Mouse (Mus musculus): ENCODE results near the gene Gria3. TPM values are rescaled to one million over a fixed set of nuclear protein-coding genes. Genes with fewer than 3 reads are reported as not detected.

Gria3 gene
- polyA plus RNA-seq, 1 experiment from 2014 or later = 5.6 TPM

GRCm38 (mm10) chrX:41618396-41618795 lies 217.7 kb downstream of the Gria3 start:
- Histone ChIP-seq H3K36me3 (ENCODE audit: control insufficient read depth, insufficient read depth, low read length) (no peaks in the 10 kb centered on the region), H3K27me3 (replicated peaks; ENCODE audit: control insufficient read depth, insufficient read depth, low read length) (no peaks in the 10 kb centered on the region), H3K4me3 (ENCODE audit: low read length) (no peak overlapping the region), H3K9me3 (ENCODE audit: control insufficient read depth, low read length) (no peaks in the 10 kb centered on the region), H3K27ac (ENCODE audit: low read length) (no peak overlapping the region), H3K4me2 (ENCODE audit: low read depth, low read length) (no peak overlapping the region), H3K9ac (ENCODE audit: low read depth, low read length) (no peak overlapping the region), H3K4me1 (ENCODE audit: control insufficient read depth, insufficient read depth, low read length) (no peaks in the 10 kb centered on the region)
- no peak for ATAC-seq
- 91% methylated on average over 2 of the region's 2 CpGs for WGBS

GRCm38 (mm10) chrX:41633576-41633975 lies 232.9 kb downstream of the Gria3 start:
- 64% methylated on average over 4 of the region's 4 CpGs for WGBS

DNA sequence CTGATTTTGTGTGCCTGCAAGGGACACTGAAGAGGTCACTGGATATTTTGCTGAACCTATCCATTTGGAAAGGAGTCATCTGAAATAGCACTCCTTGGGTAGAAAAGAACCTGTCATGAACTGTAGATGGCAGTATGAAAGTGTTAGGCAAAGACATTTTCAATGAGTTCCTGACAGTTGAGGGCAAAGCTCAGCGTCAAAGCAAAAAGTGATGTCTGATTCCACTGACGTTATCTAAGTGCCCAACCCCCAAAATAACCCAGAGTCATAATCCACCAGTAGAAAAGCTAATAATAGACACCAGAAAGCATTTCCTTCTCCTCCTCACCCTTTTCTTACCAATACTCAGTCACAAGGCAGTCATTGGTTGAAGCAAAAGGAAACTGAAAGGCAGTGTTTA lies 244.3 kb downstream of the Gria3 start:
- ATAC-seq = no peak
- no peaks in the 10 kb centered on the region for H3K4me1 ChIP-seq (ENCODE audit: control insufficient read depth, insufficient read depth, low read length)
- no peaks in the 10 kb centered on the region for H3K36me3 ChIP-seq (ENCODE audit: control insufficient read depth, insufficient read depth, low read length)
- WGBS = 39% methylated on average over 2 of the region's 2 CpGs
- H3K27ac ChIP-seq (ENCODE audit: low read length) = no peak overlapping the region
- H3K9me3 ChIP-seq (ENCODE audit: control insufficient read depth, low read length) = no peaks in the 10 kb centered on the region
- no peak overlapping the region for H3K9ac ChIP-seq (ENCODE audit: low read depth, low read length)
- no peak overlapping the region for H3K4me3 ChIP-seq (ENCODE audit: low read length)
- H3K4me2 ChIP-seq (ENCODE audit: low read depth, low read length) = no peak overlapping the region
- no peaks in the 10 kb centered on the region for H3K27me3 ChIP-seq (replicated peaks; ENCODE audit: control insufficient read depth, insufficient read depth, low read length)

More at GRCm38 (mm10) chrX:41633576-41633975, 232.9 kb downstream of the Gria3 start:
- H3K9me3 ChIP-seq (ENCODE audit: control insufficient read depth, low read length) = no peaks in the 10 kb centered on the region
- H3K27ac ChIP-seq (ENCODE audit: low read length) = no peak overlapping the region
- no peak overlapping the region for H3K9ac ChIP-seq (ENCODE audit: low read depth, low read length)
- H3K4me3 ChIP-seq (ENCODE audit: low read length) = no peak overlapping the region
- no peaks in the 10 kb centered on the region for H3K27me3 ChIP-seq (replicated peaks; ENCODE audit: control insufficient read depth, insufficient read depth, low read length)
- H3K36me3 ChIP-seq (ENCODE audit: control insufficient read depth, insufficient read depth, low read length) = no peaks in the 10 kb centered on the region
- no peak overlapping the region for H3K4me2 ChIP-seq (ENCODE audit: low read depth, low read length)
- H3K4me1 ChIP-seq (ENCODE audit: control insufficient read depth, insufficient read depth, low read length) = no peaks in the 10 kb centered on the region
- no peak for ATAC-seq

- no peak overlapping the region for H3K27ac ChIP-seq (ENCODE audit: low read length)
- H3K9ac ChIP-seq (ENCODE audit: low read depth, low read length) = no peak overlapping the region
- ATAC-seq = no peak
- no peaks in the 10 kb centered on the region for H3K27me3 ChIP-seq (replicated peaks; ENCODE audit: control insufficient read depth, insufficient read depth, low read length)
- H3K4me2 ChIP-seq (ENCODE audit: low read depth, low read length) = no peak overlapping the region
- no peaks in the 10 kb centered on the region for H3K9me3 ChIP-seq (ENCODE audit: control insufficient read depth, low read length)
- WGBS = 69% methylated on average over 4 of the region's 4 CpGs
- no peaks in the 10 kb centered on the region for H3K36me3 ChIP-seq (ENCODE audit: control insufficient read depth, insufficient read depth, low read length)
- H3K4me1 ChIP-seq (ENCODE audit: control insufficient read depth, insufficient read depth, low read length) = no peaks in the 10 kb centered on the region
- no peak overlapping the region for H3K4me3 ChIP-seq (ENCODE audit: low read length)
Observed at GRCm38 (mm10) chrX:41657791-41658190, 257.1 kb downstream of the Gria3 start.

DNA sequence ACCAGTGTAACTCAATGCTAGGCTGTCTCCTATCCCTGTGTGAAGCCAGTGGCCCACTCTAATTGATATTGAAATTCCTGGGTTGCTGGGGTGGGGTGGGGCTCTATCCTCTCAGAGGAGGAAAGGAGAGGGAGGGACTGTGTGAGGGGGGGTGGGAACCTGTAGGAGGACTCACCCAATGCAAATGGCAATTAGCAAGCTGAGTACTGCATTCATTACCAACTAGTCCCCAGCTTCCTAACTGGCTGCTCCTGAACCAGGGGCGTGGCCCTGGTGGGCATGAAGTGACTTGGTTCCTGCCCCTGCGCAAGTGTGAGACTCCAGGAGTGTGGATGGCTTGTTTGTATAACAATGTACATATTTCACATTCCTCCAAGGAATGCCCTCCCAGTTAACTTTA lies 288.2 kb downstream of the Gria3 start:
- Histone ChIP-seq H3K27me3 (replicated peaks; ENCODE audit: control insufficient read depth, insufficient read depth, low read length) (no peaks in the 10 kb centered on the region), H3K9ac (ENCODE audit: low read depth, low read length) (no peak overlapping the region), H3K4me1 (ENCODE audit: control insufficient read depth, insufficient read depth, low read length) (no peaks in the 10 kb centered on the region), H3K27ac (ENCODE audit: low read length) (no peak overlapping the region), H3K4me3 (ENCODE audit: low read length) (no peak overlapping the region), H3K4me2 (ENCODE audit: low read depth, low read length) (no peak overlapping the region), H3K9me3 (ENCODE audit: control insufficient read depth, low read length) (no peaks in the 10 kb centered on the region), H3K36me3 (ENCODE audit: control insufficient read depth, insufficient read depth, low read length) (no peaks in the 10 kb centered on the region)
- WGBS = 59% methylated on average over 2 of the region's 2 CpGs
- ATAC-seq = no peak

- no peaks in the 10 kb centered on the region for H3K9me3 ChIP-seq (ENCODE audit: control insufficient read depth, low read length)
- ATAC-seq = peak; percentile 87
- H3K4me1 ChIP-seq (ENCODE audit: control insufficient read depth, insufficient read depth, low read length) = no peaks in the 10 kb centered on the region
- no peaks in the 10 kb centered on the region for H3K36me3 ChIP-seq (ENCODE audit: control insufficient read depth, insufficient read depth, low read length)
- H3K9ac ChIP-seq (ENCODE audit: low read depth, low read length) = no peak overlapping the region
- H3K4me2 ChIP-seq (ENCODE audit: low read depth, low read length) = no peak overlapping the region
- no peak overlapping the region for H3K27ac ChIP-seq (ENCODE audit: low read length)
- H3K27me3 ChIP-seq (replicated peaks; ENCODE audit: control insufficient read depth, insufficient read depth, low read length) = no peaks in the 10 kb centered on the region
- WGBS = 38% methylated on average over 1 of the region's 1 CpGs
- H3K4me3 ChIP-seq (ENCODE audit: low read length) = no peak overlapping the region
Observed at GRCm38 (mm10) chrX:41692076-41692475, 291.4 kb downstream of the Gria3 start.

Small RNA genes lying within 50 kb of the gene (microRNA-seq; reads per million reads assigned to microRNA genes)
- gene Gm22413 = not detected

All from intestine, embryonic 16.5 days (tissue).